ENCODE assay signal across 1 mouse cellular context in genomic region chr7:46380625-46381024, GRCm38 (mm10).
TF ChIP-seq lines count a peak whose summit lies in the region.

No protein-coding gene starts in this region.

TF ChIP-seq in CH12.LX, 34 proteins besides CTCF, POLR2A, EP300 and RAD21:
- TF ChIP-seq SMC3 (IDR thresholded peaks at IDR 0.05; ENCODE audit: low read depth, low read length), result peak; percentile 50
- no peak for TF ChIP-seq CHD2 (IDR thresholded peaks at IDR 0.05; ENCODE audit: low read length)
